Mouse (Mus musculus) MEL (cell line): ENCODE results near the gene Afg3l1. TPM values are rescaled to one million over a fixed set of nuclear protein-coding genes. Genes with fewer than 3 reads are reported as not detected.

ENCODE experiments used
- DNase-seq: peaks from one replicate; pipeline ENCODE4 v3.0.0; 2011; ENCODE audit warnings: low read depth, low spot score
- H3K27ac ChIP-seq: 2 replicates; pipeline ENCODE4 v1.5.1; 2012; ENCODE audit warnings: low read depth, mild to moderate bottlenecking, control low read depth, low read length, moderate library complexity; ENCODE audit not compliant: control insufficient read depth
- H3K27me3 ChIP-seq, 2 experiments: fragments of 150-350 bp in 1 of 2; sonication (generic) in 1 of 2; 2 replicates each; pipeline ENCODE4 v1.6.1; 2012; ENCODE audit warnings: low read length in 2 of 2, mild to moderate bottlenecking in 2 of 2, improper control_type of control experiment in 1 of 2, moderate library complexity in 1 of 2; ENCODE audit not compliant: insufficient read depth in 2 of 2, control insufficient read depth in 1 of 2
- H3K36me3 ChIP-seq, 2 experiments: 2 replicates each; pipeline ENCODE4 v1.6.1; 2012 to 2014; ENCODE audit warnings: low read length in 2 of 2, improper control_type of control experiment in 1 of 2, inconsistent platforms in 1 of 2, mild to moderate bottlenecking in 1 of 2; ENCODE audit not compliant: insufficient read depth in 2 of 2, control insufficient read depth in 1 of 2
- H3K4me1 ChIP-seq, 2 experiments: fragments of 150-350 bp in 1 of 2; sonication (generic) in 1 of 2; 2 replicates each; pipeline ENCODE4 v1.6.1; 2012; ENCODE audit warnings: low read length in 2 of 2, improper control_type of control experiment in 1 of 2, mild to moderate bottlenecking in 1 of 2; ENCODE audit not compliant: insufficient read depth in 2 of 2, control insufficient read depth in 1 of 2
- H3K4me3 ChIP-seq, 2 experiments: fragments of 150-350 bp in 1 of 2; sonication (generic) in 1 of 2; 2 replicates each; pipeline ENCODE4 v1.5.1; 2012; ENCODE audit warnings: low read depth in 2 of 2, low read length in 2 of 2, mild to moderate bottlenecking in 2 of 2, moderate library complexity in 2 of 2, control low read depth in 1 of 2, improper control_type of control experiment in 1 of 2; ENCODE audit not compliant: control insufficient read depth in 1 of 2, insufficient read depth in 1 of 2
- H3K79me2 ChIP-seq: 2 replicates; pipeline ENCODE4 v1.6.1; 2012; ENCODE audit warnings: mild to moderate bottlenecking, low read length, moderate library complexity; ENCODE audit not compliant: control insufficient read depth, poor library complexity, insufficient read depth
- H3K9ac ChIP-seq: 2 replicates; pipeline ENCODE4 v1.6.1; 2012; ENCODE audit warnings: low read depth, mild to moderate bottlenecking, control low read depth, low read length, moderate library complexity; ENCODE audit not compliant: control insufficient read depth, poor library complexity, severe bottlenecking
- H3K9me3 ChIP-seq: fragments of 150-350 bp; sonication (generic); replicated peaks from 2 replicates; pipeline ENCODE4 v1.6.1; 2012; ENCODE audit warnings: mild to moderate bottlenecking, low read length, improper control_type of control experiment, moderate library complexity; ENCODE audit not compliant: insufficient read depth
- BHLHE40 ChIP-seq: IDR thresholded peaks from 2 replicates; pipeline ENCODE4 v1.6.1; 2012; ENCODE audit warnings: low read depth, mild to moderate bottlenecking, inconsistent platforms, low read length, improper control_type of control experiment, borderline replicate concordance
- CHD1 ChIP-seq: IDR thresholded peaks from 2 replicates; pipeline ENCODE4 v1.6.1; 2012; ENCODE audit warnings: low read depth, mild to moderate bottlenecking, inconsistent platforms, low read length, improper control_type of control experiment
- CHD2 ChIP-seq: IDR thresholded peaks from 2 replicates; pipeline ENCODE4 v1.6.1; 2011; ENCODE audit warnings: low read length, improper control_type of control experiment
- E2F4 ChIP-seq: IDR thresholded peaks from 2 replicates; pipeline ENCODE4 v1.6.1; 2011; ENCODE audit warnings: low read depth, low read length, improper control_type of control experiment, borderline replicate concordance
- EP300 ChIP-seq, 2 experiments: IDR thresholded peaks; 2 replicates each; pipeline ENCODE4 v1.6.1; 2011; ENCODE audit warnings: improper control_type of control experiment in 2 of 2, low read length in 2 of 2, low read depth in 1 of 2, mild to moderate bottlenecking in 1 of 2
- ETS1 ChIP-seq: IDR thresholded peaks from 2 replicates; pipeline ENCODE4 v1.6.1; 2012; ENCODE audit warnings: low read depth, mild to moderate bottlenecking, inconsistent platforms, low read length, improper control_type of control experiment, moderate library complexity
- GATA1 ChIP-seq: IDR thresholded peaks from 2 replicates; pipeline ENCODE4 v1.6.1; 2011; ENCODE audit warnings: low read depth, low read length, improper control_type of control experiment
- HCFC1 ChIP-seq: IDR thresholded peaks from 2 replicates; pipeline ENCODE4 v1.6.1; 2012; ENCODE audit warnings: low read depth, mild to moderate bottlenecking, inconsistent platforms, low read length, improper control_type of control experiment, moderate library complexity
- MEF2A ChIP-seq: IDR thresholded peaks from 2 replicates; pipeline ENCODE4 v1.6.1; 2014; ENCODE audit warnings: low read depth, mild to moderate bottlenecking, inconsistent platforms, low read length, improper control_type of control experiment; ENCODE audit not compliant: poor library complexity, insufficient replicate concordance, severe bottlenecking; ENCODE audit errors: extremely low read depth
- MXI1 ChIP-seq: IDR thresholded peaks from 2 replicates; pipeline ENCODE4 v1.6.1; 2011; ENCODE audit warnings: mild to moderate bottlenecking, low read depth, low read length, improper control_type of control experiment
- MYB ChIP-seq: IDR thresholded peaks from 2 replicates; pipeline ENCODE4 v1.6.1; 2011; ENCODE audit warnings: mild to moderate bottlenecking, low read depth, low read length, improper control_type of control experiment
- POLR2A ChIP-seq, 2 experiments: IDR thresholded peaks; 2 replicates each; pipeline ENCODE4 v1.6.1; 2011 to 2012; ENCODE audit warnings: low read length in 2 of 2, mild to moderate bottlenecking in 2 of 2, control low read depth in 1 of 2, improper control_type of control experiment in 1 of 2, low read depth in 1 of 2, moderate library complexity in 1 of 2; ENCODE audit not compliant: control insufficient read depth in 1 of 2, insufficient read depth in 1 of 2, poor library complexity in 1 of 2
- POLR2AphosphoS2 ChIP-seq: IDR thresholded peaks from 2 replicates; pipeline ENCODE4 v1.6.1; 2011; ENCODE audit warnings: low read length, improper control_type of control experiment
- POLR2AphosphoS5 ChIP-seq: IDR thresholded peaks from 2 replicates; pipeline ENCODE4 v1.6.1; 2012; ENCODE audit warnings: low read depth, borderline replicate concordance, mild to moderate bottlenecking, inconsistent platforms, low read length, moderate library complexity, mixed read lengths
- SMC3 ChIP-seq: IDR thresholded peaks from 2 replicates; pipeline ENCODE4 v1.6.1; 2011; ENCODE audit warnings: low read depth, low read length, improper control_type of control experiment
- TAL1 ChIP-seq: IDR thresholded peaks from 2 replicates; pipeline ENCODE4 v1.6.1; 2012; ENCODE audit warnings: mild to moderate bottlenecking, inconsistent platforms, low read length, moderate library complexity, mixed read lengths
- TBP ChIP-seq: IDR thresholded peaks from 2 replicates; pipeline ENCODE4 v1.8.0; 2011; ENCODE audit warnings: low read depth, low read length, improper control_type of control experiment
- TCF12 ChIP-seq: IDR thresholded peaks from 2 replicates; pipeline ENCODE4 v1.6.1; 2014; ENCODE audit warnings: low read depth, mild to moderate bottlenecking, inconsistent platforms, low read length, improper control_type of control experiment, moderate library complexity
- UBTF ChIP-seq: IDR thresholded peaks from 2 replicates; pipeline ENCODE4 v1.6.1; 2012; ENCODE audit warnings: low read depth, mild to moderate bottlenecking, inconsistent platforms, low read length, improper control_type of control experiment, moderate library complexity, borderline replicate concordance; ENCODE audit not compliant: insufficient read depth
- USF1 ChIP-seq: IDR thresholded peaks from 2 replicates; pipeline ENCODE4 v1.6.1; 2014; ENCODE audit warnings: low read depth, mild to moderate bottlenecking, inconsistent platforms, low read length, improper control_type of control experiment, moderate library complexity
- ZMIZ1 ChIP-seq: IDR thresholded peaks from 2 replicates; pipeline ENCODE4 v1.6.1; 2012; ENCODE audit warnings: low read depth, mild to moderate bottlenecking, inconsistent platforms, low read length, improper control_type of control experiment, moderate library complexity
- polyA plus RNA-seq, 2 experiments: library from polyadenylated mRNA; stranded (reverse) in 1 of 2; unstranded in 1 of 2; fragments of >175 nt in 1 of 2; fragments of >200 nt in 1 of 2; gene quantifications; 2 replicates each; pipeline versions ENCODE4 v1.2.1 to v1.2.4; 2012; ENCODE audit warnings: low replicate concordance in 2 of 2, low read depth in 1 of 2; ENCODE audit not compliant: insufficient read length in 2 of 2, insufficient read depth in 1 of 2, missing spikeins in 1 of 2
- total RNA-seq: library from RNA; depleted of rRNA; stranded (reverse); fragments of 300-350 nt; gene quantifications from 2 replicates; pipeline ENCODE4 v1.2.3, GENCODE M21; 2012

Gene Afg3l1
- total and polyA plus RNA-seq, 3 experiments = 27.5 to 68.4 TPM; not detected in 1

GRCm38 (mm10) chr8:123454559-123454958 lies 23.1 kb upstream of the Afg3l1 start:
- Histone ChIP-seq H3K79me2 (no peaks in the 10 kb centered on the region), H3K36me3 (peaks cover 0 to 25% of the 10 kb centered on the region in 2 experiments; a peak in 3 of 4 replicates), H3K9ac (no peak overlapping the region), H3K4me3 (no peak overlapping the region), H3K4me1 (peaks cover 13 to 24% of the 10 kb centered on the region in 2 experiments), H3K9me3 (no peaks in the 10 kb centered on the region), H3K27me3 (no peaks in the 10 kb centered on the region), H3K27ac (peak overlapping the region; percentile 41; the same call in 1 of the 2 replicates)
- TF ChIP-seq UBTF (no peak), SMC3 (no peak), ETS1 (peak; percentile 65; the same call in 1 of the 2 replicates), GATA1 (peak; percentile 64), CHD1 (no peak), E2F4 (no peak), TCF12 (peak; percentile 49), POLR2AphosphoS5 (no peak), TAL1 (peak; percentile 49), BHLHE40 (no peak), ZMIZ1 (no peak), EP300 (IDR thresholded peaks at IDR 0.05; ENCODE audit: low read depth in 1 of 2, low read length in 2 of 2) (peak; percentile 17 to 72; a peak in 2 of 4 replicates), MEF2A (no peak), MYB (no peak), POLR2AphosphoS2 (no peak), POLR2A (IDR thresholded peaks at IDR 0.05; ENCODE audit: control insufficient read depth in 1 of 2, insufficient read depth in 1 of 2, low read depth in 1 of 2, low read length in 2 of 2, poor library complexity in 1 of 2) (no peak), TBP (0 out of 2 replicates have a peak, but pooled peaks have one; percentile 20), HCFC1 (0 out of 2 replicates have a peak, but pooled peaks have one; percentile 16)
- DNase-seq = peak; percentile 62

DNA sequence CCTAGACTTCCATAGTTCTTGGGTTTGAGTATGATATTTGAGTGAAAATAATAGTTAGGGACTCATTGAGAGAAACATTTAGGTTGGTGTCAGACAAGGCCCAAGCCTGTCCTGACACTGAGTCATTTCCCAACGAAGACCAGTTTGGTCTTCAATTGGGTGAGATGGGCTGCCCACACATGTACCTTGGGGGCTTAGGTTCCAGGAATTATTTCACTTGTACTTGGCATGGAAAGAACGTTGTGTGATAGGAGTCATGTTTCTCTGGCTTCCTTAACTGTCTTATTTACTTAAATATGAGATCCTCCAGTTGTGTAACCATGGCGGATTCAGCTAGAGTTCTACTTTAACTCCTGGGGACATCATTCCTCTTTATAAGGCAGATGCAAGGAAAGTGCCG lies 14.1 kb upstream of the Afg3l1 start:
- Histone ChIP-seq H3K27ac (no peak overlapping the region), H3K27me3 (no peaks in the 10 kb centered on the region), H3K4me1 (no peaks in the 10 kb centered on the region), H3K79me2 (no peaks in the 10 kb centered on the region), H3K4me3 (no peak overlapping the region), H3K9me3 (no peaks in the 10 kb centered on the region), H3K36me3 (peaks cover 0 to 4% of the 10 kb centered on the region in 2 experiments; a peak in 2 of 4 replicates), H3K9ac (no peak overlapping the region)
- peak; percentile 1 for DNase-seq
- TF ChIP-seq CHD2 = no peak
- TF ChIP-seq POLR2A (IDR thresholded peaks at IDR 0.05; ENCODE audit: control insufficient read depth in 1 of 2, insufficient read depth in 1 of 2, low read depth in 1 of 2, low read length in 2 of 2, poor library complexity in 1 of 2) = no peak
- no peak for TF ChIP-seq MXI1
- no peak for TF ChIP-seq HCFC1
- no peak for TF ChIP-seq USF1
- TF ChIP-seq BHLHE40 = no peak
- TF ChIP-seq, all 39 proteins: peak for 0
